Mouse (Mus musculus): ENCODE data around the gene Ralb.

DNA sequence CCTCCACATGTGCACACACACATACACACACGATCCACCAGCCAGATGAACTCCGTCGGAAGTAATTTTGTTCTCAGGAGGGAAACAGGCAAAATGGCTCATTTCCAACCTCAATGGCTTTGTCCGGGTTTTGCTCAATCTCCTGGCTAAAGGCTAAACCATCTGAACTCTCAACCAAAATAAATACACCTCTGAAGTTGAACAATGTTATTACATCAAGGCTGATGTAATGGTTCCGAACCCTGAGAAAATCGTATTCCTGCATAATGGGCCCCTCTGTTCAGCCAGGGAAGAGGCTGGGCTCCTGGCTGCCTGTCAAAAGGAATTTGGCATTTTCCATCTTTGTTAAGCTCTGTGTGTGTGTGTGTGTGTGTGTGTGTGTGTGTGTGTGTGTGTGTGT lies 67.2 kb downstream of the Ralb start:
- no peak for TF ChIP-seq CTCF (IDR thresholded peaks at IDR 0.05; ENCODE audit: borderline replicate concordance, insufficient read depth, low read length)
- no peak for TF ChIP-seq POLR2A (IDR thresholded peaks at IDR 0.05; ENCODE audit: low read depth, low read length)
